Mouse (Mus musculus): ENCODE results near the gene Gm34653. TPM values are rescaled to one million over a fixed set of nuclear protein-coding genes. Genes with fewer than 3 reads are reported as not detected.
A peak's percentile ranks its signal among the peaks of the same experiment; 100 is the strongest.

Gene Gm34653
- polyA plus RNA-seq, 1 experiment, result not detected

DNA sequence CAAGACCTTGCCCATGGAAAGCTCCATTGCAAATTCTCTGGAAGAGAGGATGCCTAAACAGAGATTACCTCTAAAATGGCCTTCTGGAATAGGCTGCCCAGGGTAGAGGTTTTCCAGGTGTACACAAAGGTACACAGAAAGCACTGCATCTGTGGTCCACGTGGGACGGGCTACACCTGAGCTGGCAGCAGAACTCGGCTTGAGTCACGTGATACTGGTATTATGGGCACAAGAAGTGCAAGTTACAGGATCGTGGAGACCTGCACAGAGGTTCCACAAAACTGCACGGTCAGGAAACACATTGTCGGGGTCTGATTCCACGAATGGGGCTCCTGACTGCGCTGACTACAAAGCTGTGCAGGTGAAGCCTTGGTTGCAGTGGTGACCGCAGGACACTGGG is 47.2 kb downstream of the Gm34653 start:
- H3K36me3 ChIP-seq (ENCODE audit: control insufficient read depth, insufficient read depth), result no peaks in the 10 kb centered on the region
- no peaks in the 10 kb centered on the region for H3K79me2 ChIP-seq (ENCODE audit: control insufficient read depth, insufficient read depth)

DNA sequence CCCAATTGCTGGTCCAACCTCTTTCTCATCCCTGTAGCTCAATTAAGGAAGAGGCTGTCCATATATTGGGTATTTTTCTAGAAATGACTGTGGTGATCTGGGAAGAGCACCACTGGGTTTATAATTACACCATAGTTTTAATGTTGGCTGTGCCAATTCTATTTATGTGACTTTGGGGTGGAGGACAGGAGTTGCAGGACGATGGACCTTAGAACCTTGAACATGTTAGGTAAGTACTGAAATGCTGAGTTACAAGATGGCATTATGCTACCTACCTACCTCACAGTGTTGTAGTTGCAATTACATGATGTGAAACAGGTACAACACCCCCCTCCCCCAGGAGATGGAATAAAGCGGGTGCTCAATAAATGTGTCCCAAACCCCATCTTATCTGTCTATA is 50.0 kb downstream of the Gm34653 start:
- no peaks in the 10 kb centered on the region for H3K79me2 ChIP-seq (ENCODE audit: control insufficient read depth, insufficient read depth)
- H3K27me3 ChIP-seq (ENCODE audit: control insufficient read depth, insufficient read depth, insufficient read length), result peaks cover 70% of the 10 kb centered on the region
- no peak for TF ChIP-seq TCF12 (IDR thresholded peaks at IDR 0.05; ENCODE audit: insufficient read depth, poor library complexity, severe bottlenecking)
- no peak for TF ChIP-seq SRF (IDR thresholded peaks at IDR 0.05; ENCODE audit: control insufficient read depth, insufficient read length, low read depth)
- no peak for TF ChIP-seq POLR2AphosphoS2 (IDR thresholded peaks at IDR 0.05; ENCODE audit: insufficient read length, low read depth)
- no peak for TF ChIP-seq MAX (IDR thresholded peaks at IDR 0.05; ENCODE audit: low read depth)
- no peak overlapping the region for H3K4me3 ChIP-seq
- no peak overlapping the region for H3K4me2 ChIP-seq (ENCODE audit: low read depth)
- H3K36me3 ChIP-seq (ENCODE audit: control insufficient read depth, insufficient read depth), result no peaks in the 10 kb centered on the region
- H3ac ChIP-seq (ENCODE audit: control insufficient read depth, insufficient read length), result no peak overlapping the region

More for the DNA sequence above, 47.2 kb downstream of the Gm34653 start:
- Histone ChIP-seq H3K27me3 (ENCODE audit: control insufficient read depth, insufficient read depth, insufficient read length) (peaks cover 65% of the 10 kb centered on the region), H3K4me3 (no peak overlapping the region), H3ac (ENCODE audit: control insufficient read depth, insufficient read length) (no peak overlapping the region), H3K4me2 (ENCODE audit: low read depth) (no peak overlapping the region)
- TF ChIP-seq TCF3 (IDR thresholded peaks at IDR 0.05; ENCODE audit: insufficient read length, low read depth) (no peak), CEBPB (IDR thresholded peaks at IDR 0.05; ENCODE audit: insufficient read depth, poor library complexity, severe bottlenecking) (no peak), MAX (IDR thresholded peaks at IDR 0.05; ENCODE audit: low read depth) (no peak), USF1 (IDR thresholded peaks at IDR 0.05; ENCODE audit: low read depth) (no peak), TCF12 (IDR thresholded peaks at IDR 0.05; ENCODE audit: insufficient read depth, poor library complexity, severe bottlenecking) (no peak), MYOD1 (IDR thresholded peaks at IDR 0.05; ENCODE audit: control insufficient read depth in 1 of 3, insufficient read length in 2 of 3, low read depth in 2 of 3) (no peak), MYOG (IDR thresholded peaks at IDR 0.05; ENCODE audit: control insufficient read depth in 1 of 3, insufficient read depth in 1 of 3, insufficient read length in 2 of 3, low read depth in 2 of 3) (no peak), REST (IDR thresholded peaks at IDR 0.05; ENCODE audit: insufficient read depth, insufficient read length) (no peak), POLR2A (IDR thresholded peaks at IDR 0.05; ENCODE audit: insufficient read length, low read depth) (no peak), SRF (IDR thresholded peaks at IDR 0.05; ENCODE audit: control insufficient read depth, insufficient read length, low read depth) (no peak), E2F4 (IDR thresholded peaks at IDR 0.05; ENCODE audit: insufficient read depth) (no peak), POLR2AphosphoS2 (IDR thresholded peaks at IDR 0.05; ENCODE audit: insufficient read length, low read depth) (no peak)

DNA sequence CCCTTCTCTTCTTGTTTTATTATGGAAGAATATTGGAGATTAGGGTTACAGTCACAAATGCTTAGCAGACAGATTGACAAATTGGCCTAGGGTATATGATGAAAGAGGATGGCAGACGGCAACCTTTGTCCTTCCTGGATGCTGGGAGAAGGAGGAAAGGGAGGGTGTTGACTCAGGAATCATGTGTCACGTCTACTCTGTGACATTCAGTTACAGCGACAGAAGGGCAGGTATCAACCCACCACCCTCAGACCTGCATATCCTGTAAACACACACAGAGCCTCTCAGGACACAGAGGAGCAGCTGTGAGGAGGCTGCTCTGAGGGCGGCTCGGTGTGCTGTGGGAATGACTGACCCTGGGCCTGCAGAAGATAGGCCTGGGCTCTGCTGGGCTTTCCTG is 50.4 kb downstream of the Gm34653 start:
- no peak overlapping the region for H3ac ChIP-seq (ENCODE audit: control insufficient read depth, insufficient read length)
- peaks cover 71% of the 10 kb centered on the region for H3K27me3 ChIP-seq (ENCODE audit: control insufficient read depth, insufficient read depth, insufficient read length)

DNA sequence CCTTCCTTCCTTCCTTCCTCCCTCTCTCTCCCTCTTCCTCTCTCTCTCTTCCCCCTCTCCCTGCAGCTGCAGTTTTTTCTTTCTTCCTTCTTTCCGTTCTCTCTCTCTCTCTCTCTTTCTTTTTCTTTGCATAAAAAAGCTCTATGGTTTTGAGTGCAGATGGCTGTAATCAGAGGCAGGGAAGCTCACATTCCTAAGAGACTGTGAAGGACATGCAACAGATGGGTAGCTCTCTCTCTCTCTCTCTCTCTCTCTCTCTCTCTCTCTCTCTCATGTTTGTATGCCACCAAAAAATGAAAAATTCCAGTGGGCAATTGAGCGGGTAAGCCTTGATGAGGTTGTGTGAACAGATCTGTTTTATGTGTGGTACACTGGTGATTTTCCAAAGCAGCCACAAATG is 51.4 kb downstream of the Gm34653 start:
- no peak overlapping the region for H3K4me2 ChIP-seq (ENCODE audit: low read depth)
- H3K27me3 ChIP-seq (ENCODE audit: control insufficient read depth, insufficient read depth, insufficient read length), result peaks cover 62% of the 10 kb centered on the region
- TF ChIP-seq SRF (IDR thresholded peaks at IDR 0.05; ENCODE audit: control insufficient read depth, insufficient read length, low read depth), result no peak
- TF ChIP-seq USF1 (IDR thresholded peaks at IDR 0.05; ENCODE audit: low read depth), result no peak
- TF ChIP-seq MYOD1 (IDR thresholded peaks at IDR 0.05; ENCODE audit: control insufficient read depth in 1 of 3, insufficient read length in 2 of 3, low read depth in 2 of 3), result peak in 1 of 3 experiments; percentile 6
- no peak for TF ChIP-seq POLR2A (IDR thresholded peaks at IDR 0.05; ENCODE audit: insufficient read length, low read depth)
- TF ChIP-seq MYOG (IDR thresholded peaks at IDR 0.05; ENCODE audit: control insufficient read depth in 1 of 3, insufficient read depth in 1 of 3, insufficient read length in 2 of 3, low read depth in 2 of 3), result no peak
- TF ChIP-seq E2F4 (IDR thresholded peaks at IDR 0.05; ENCODE audit: insufficient read depth), result no peak
- TF ChIP-seq POLR2AphosphoS2 (IDR thresholded peaks at IDR 0.05; ENCODE audit: insufficient read length, low read depth), result no peak
- no peak for TF ChIP-seq CEBPB (IDR thresholded peaks at IDR 0.05; ENCODE audit: insufficient read depth, poor library complexity, severe bottlenecking)
- no peaks in the 10 kb centered on the region for H3K36me3 ChIP-seq (ENCODE audit: control insufficient read depth, insufficient read depth)
- no peaks in the 10 kb centered on the region for H3K79me2 ChIP-seq (ENCODE audit: control insufficient read depth, insufficient read depth)
- no peak overlapping the region for H3K4me3 ChIP-seq
- no peak overlapping the region for H3ac ChIP-seq (ENCODE audit: control insufficient read depth, insufficient read length)

More for the DNA sequence above, 50.4 kb downstream of the Gm34653 start:
- Histone ChIP-seq H3K4me2 (ENCODE audit: low read depth) (no peak overlapping the region), H3K4me3 (no peak overlapping the region), H3K79me2 (ENCODE audit: control insufficient read depth, insufficient read depth) (no peaks in the 10 kb centered on the region), H3K36me3 (ENCODE audit: control insufficient read depth, insufficient read depth) (no peaks in the 10 kb centered on the region)
- TF ChIP-seq POLR2AphosphoS2 (IDR thresholded peaks at IDR 0.05; ENCODE audit: insufficient read length, low read depth) (no peak), REST (IDR thresholded peaks at IDR 0.05; ENCODE audit: insufficient read depth, insufficient read length) (no peak), MAX (IDR thresholded peaks at IDR 0.05; ENCODE audit: low read depth) (no peak)

Other genes with a start within 250 kb of the Gm34653 start
- 28.3 TPM for gene Gapvd1, start 77.8 kb upstream of the Gm34653 start, polyA plus RNA-seq (2012; fragmentation: generic; extraction: Trizol)
- gene Hspa5, start 61.0 kb upstream of the Gm34653 start, polyA plus RNA-seq (2012; fragmentation: generic; extraction: Trizol), result 451 TPM
- 65.3 TPM for gene Rabepk, start 33.1 kb upstream of the Gm34653 start, polyA plus RNA-seq (2012; fragmentation: generic; extraction: Trizol)
- 43.9 TPM for gene Fbxw2, start 6.7 kb upstream of the Gm34653 start, polyA plus RNA-seq (2012; fragmentation: generic; extraction: Trizol)
- gene Cutal, start 41.4 kb downstream of the Gm34653 start, polyA plus RNA-seq (2012; fragmentation: generic; extraction: Trizol), result not detected
- 27.2 TPM for gene Psmd5, start 42.0 kb downstream of the Gm34653 start, polyA plus RNA-seq (2012; fragmentation: generic; extraction: Trizol)
- 4.3 TPM for gene Phf19, start 81.0 kb downstream of the Gm34653 start, polyA plus RNA-seq (2012; fragmentation: generic; extraction: Trizol)
- gene Traf1, start 128.8 kb downstream of the Gm34653 start, polyA plus RNA-seq (2012; fragmentation: generic; extraction: Trizol), result 1.1 TPM
- not detected for gene Hc, start 228.4 kb downstream of the Gm34653 start, polyA plus RNA-seq (2012; fragmentation: generic; extraction: Trizol)

Data from myocyte (in vitro differentiated cells).